Mouse (Mus musculus): ENCODE data around the gene Dcaf11. TPM values are rescaled to one million over a fixed set of nuclear protein-coding genes. Genes with fewer than 3 reads are reported as not detected.

Gene Dcaf11
- total and polyA plus RNA-seq, 3 experiments = 24.3 to 37.9 TPM; not detected in 1

DNA sequence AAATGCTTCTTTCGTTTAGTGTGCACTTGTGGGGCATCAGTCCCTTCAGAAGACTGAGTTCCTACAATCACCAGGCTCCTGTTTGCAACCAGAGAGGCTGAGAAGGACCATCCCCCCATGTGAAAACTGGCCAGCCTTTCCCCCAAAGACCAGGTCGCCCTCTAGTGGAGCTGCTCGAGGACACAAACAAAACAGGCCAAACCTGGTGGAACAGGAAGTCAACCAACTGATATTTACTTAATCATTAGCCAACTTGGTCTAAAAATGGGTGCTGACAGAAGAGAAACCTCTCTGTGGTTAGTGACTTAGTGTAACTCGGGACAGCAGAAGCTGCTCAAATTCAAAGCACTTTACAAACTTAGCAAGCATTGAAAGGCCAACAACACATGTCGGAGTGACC lies 2.8 kb upstream of the Dcaf11 start (continued):
- no peak for TF ChIP-seq MYB (IDR thresholded peaks at IDR 0.05; ENCODE audit: low read depth, low read length)
- peak; percentile 60 for TF ChIP-seq SMC3 (IDR thresholded peaks at IDR 0.05; ENCODE audit: low read depth, low read length)

DNA sequence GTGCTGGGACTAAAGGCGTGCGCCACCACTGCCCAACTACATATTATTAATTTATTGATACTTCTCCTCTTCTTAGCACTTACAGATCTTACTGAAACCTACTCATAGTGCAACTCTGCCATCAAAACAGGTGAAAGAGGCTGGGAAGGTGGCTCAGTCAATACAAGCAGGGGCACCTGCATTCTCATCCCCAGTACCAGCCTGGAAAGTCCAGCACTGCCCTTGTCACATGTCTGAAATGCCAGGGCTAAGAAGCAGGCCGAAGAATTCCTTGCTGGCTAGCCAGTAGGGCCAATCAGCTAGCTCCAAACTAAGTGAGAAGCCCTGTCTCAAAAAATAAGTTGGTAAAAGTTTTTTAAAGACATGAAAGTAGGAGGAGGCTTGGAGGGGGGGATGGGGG lies 2.2 kb upstream of the Dcaf11 start:
- Histone ChIP-seq H3K9ac (ENCODE audit: control insufficient read depth, low read depth, low read length, poor library complexity, severe bottlenecking) (peak overlapping the region; percentile 52), H3K27ac (ENCODE audit: control insufficient read depth, low read depth, low read length) (peak overlapping the region; percentile 83), H3K9me3 (replicated peaks; ENCODE audit: insufficient read depth, low read length) (no peaks in the 10 kb centered on the region), H3K4me3 (ENCODE audit: control insufficient read depth in 1 of 2, insufficient read depth in 1 of 2, low read depth in 2 of 2, low read length in 2 of 2) (no peak overlapping the region), H3K79me2 (ENCODE audit: control insufficient read depth, insufficient read depth, low read length, poor library complexity) (no peaks in the 10 kb centered on the region; the same call in none of the 2 replicates), H3K36me3 (ENCODE audit: control insufficient read depth in 1 of 2, insufficient read depth in 2 of 2, low read length in 2 of 2) (peaks cover 0 to 36% of the 10 kb centered on the region in 2 experiments; a peak in 2 of 4 replicates), H3K27me3 (ENCODE audit: control insufficient read depth in 1 of 2, insufficient read depth in 2 of 2, low read length in 2 of 2) (no peaks in the 10 kb centered on the region), H3K4me1 (ENCODE audit: control insufficient read depth in 1 of 2, insufficient read depth in 2 of 2, low read length in 2 of 2) (peaks cover 7 to 35% of the 10 kb centered on the region in 2 experiments; a peak in 3 of 4 replicates)
- TF ChIP-seq POLR2A (IDR thresholded peaks at IDR 0.05; ENCODE audit: control insufficient read depth in 1 of 2, insufficient read depth in 1 of 2, low read depth in 1 of 2, low read length in 2 of 2, poor library complexity in 1 of 2) (0 out of 4 replicates have a peak, but pooled peaks of 1 of the 2 experiments have one; percentile 6), SMC3 (IDR thresholded peaks at IDR 0.05; ENCODE audit: low read depth, low read length) (no peak), MYB (IDR thresholded peaks at IDR 0.05; ENCODE audit: low read depth, low read length) (no peak), MYC (IDR thresholded peaks at IDR 0.05; ENCODE audit: low read depth, low read length) (no peak), TCF12 (IDR thresholded peaks at IDR 0.05; ENCODE audit: low read depth, low read length) (no peak)
- no peak for DNase-seq (ENCODE audit: low read depth, low spot score)

DNA sequence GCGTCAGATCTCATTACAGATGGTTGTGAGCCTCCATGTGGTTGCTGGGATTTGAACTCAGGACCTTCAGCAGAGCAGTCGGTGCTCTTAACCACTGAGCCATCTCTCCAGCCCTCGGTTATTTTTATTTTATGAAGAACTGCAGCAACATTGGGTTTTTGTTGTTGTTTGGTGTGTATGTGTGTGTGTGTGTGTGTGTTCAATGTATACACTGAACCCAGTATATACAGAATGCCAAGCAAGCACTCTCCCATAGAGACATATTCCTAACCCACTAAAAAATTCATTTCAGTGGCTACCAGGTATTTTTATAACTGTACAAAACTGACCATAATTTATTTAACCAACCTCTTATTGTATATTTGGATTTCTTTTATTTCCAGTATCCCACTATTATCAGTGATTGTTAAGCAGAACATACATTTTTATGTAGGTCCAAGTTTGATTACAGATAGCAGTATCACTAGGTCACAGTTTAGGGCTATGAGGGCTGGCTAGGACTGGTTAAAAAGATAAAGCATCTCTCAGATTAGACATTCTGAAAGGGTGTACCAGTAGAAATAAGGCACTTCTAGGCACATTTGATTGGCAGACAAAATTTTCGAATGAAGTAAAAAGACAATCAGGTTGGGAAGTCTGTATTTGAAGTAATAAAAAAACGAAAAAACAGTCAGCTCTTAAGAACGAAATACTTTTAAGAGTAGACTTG lies 912 bp upstream of the Dcaf11 start:
- no peaks in the 10 kb centered on the region for H3K9me3 ChIP-seq (replicated peaks; ENCODE audit: insufficient read depth, low read length)
- peak overlapping the region in 1 of 2 experiments; percentile 81; a peak in 2 of 4 replicates for H3K4me3 ChIP-seq (ENCODE audit: control insufficient read depth in 1 of 2, insufficient read depth in 1 of 2, low read depth in 2 of 2, low read length in 2 of 2)
- H3K27ac ChIP-seq (ENCODE audit: control insufficient read depth, low read depth, low read length) = peak overlapping the region; percentile 87
- H3K9ac ChIP-seq (ENCODE audit: control insufficient read depth, low read depth, low read length, poor library complexity, severe bottlenecking) = peak overlapping the region; percentile 75
- no peaks in the 10 kb centered on the region for H3K27me3 ChIP-seq (ENCODE audit: control insufficient read depth in 1 of 2, insufficient read depth in 2 of 2, low read length in 2 of 2)
- no peaks in the 10 kb centered on the region; the same call in none of the 2 replicates for H3K79me2 ChIP-seq (ENCODE audit: control insufficient read depth, insufficient read depth, low read length, poor library complexity)
- DNase-seq (ENCODE audit: low read depth, low spot score) = peak; percentile 63
- H3K36me3 ChIP-seq (ENCODE audit: control insufficient read depth in 1 of 2, insufficient read depth in 2 of 2, low read length in 2 of 2) = peaks cover 0 to 32% of the 10 kb centered on the region in 2 experiments; a peak in 2 of 4 replicates
- peaks cover 7 to 35% of the 10 kb centered on the region in 2 experiments; a peak in 3 of 4 replicates for H3K4me1 ChIP-seq (ENCODE audit: control insufficient read depth in 1 of 2, insufficient read depth in 2 of 2, low read length in 2 of 2)
- TF ChIP-seq KAT2A (conservative IDR thresholded peaks at IDR 0.05; ENCODE audit: low read depth, low read length) (no peak), GABPA (IDR thresholded peaks at IDR 0.05; ENCODE audit: low read depth, low read length) (no peak), ETS1 (IDR thresholded peaks at IDR 0.05; ENCODE audit: low read depth, low read length) (peak; percentile 76), UBTF (IDR thresholded peaks at IDR 0.05; ENCODE audit: borderline replicate concordance, insufficient read depth, low read depth, low read length) (no peak), RCOR1 (IDR thresholded peaks at IDR 0.05; ENCODE audit: low read depth, low read length) (peak; percentile 87), MXI1 (IDR thresholded peaks at IDR 0.05; ENCODE audit: low read depth, low read length) (no peak; the same call in 1 of the 2 replicates), ZMIZ1 (IDR thresholded peaks at IDR 0.05; ENCODE audit: low read depth, low read length) (0 out of 2 replicates have a peak, but pooled peaks have one; percentile 7), CHD1 (IDR thresholded peaks at IDR 0.05; ENCODE audit: low read depth, low read length) (no peak; the same call in 1 of the 2 replicates), USF1 (IDR thresholded peaks at IDR 0.05; ENCODE audit: low read depth, low read length) (no peak), EP300 (IDR thresholded peaks at IDR 0.05; ENCODE audit: low read depth in 1 of 2, low read length in 2 of 2) (peak; percentile 88 to 92), BHLHE40 (IDR thresholded peaks at IDR 0.05; ENCODE audit: borderline replicate concordance, low read depth, low read length) (peak; percentile 10; the same call in 1 of the 2 replicates), TAL1 (IDR thresholded peaks at IDR 0.05; ENCODE audit: low read length) (peak; percentile 70), POLR2AphosphoS5 (IDR thresholded peaks at IDR 0.05; ENCODE audit: borderline replicate concordance, low read depth, low read length) (no peak), USF2 (IDR thresholded peaks at IDR 0.05; ENCODE audit: borderline replicate concordance in 1 of 2, insufficient read depth in 1 of 2, low read depth in 1 of 2, low read length in 2 of 2) (no peak), MYB (IDR thresholded peaks at IDR 0.05; ENCODE audit: low read depth, low read length) (no peak), ELF1 (IDR thresholded peaks at IDR 0.05; ENCODE audit: low read depth, low read length) (no peak), SMC3 (IDR thresholded peaks at IDR 0.05; ENCODE audit: low read depth, low read length) (no peak), TBP (IDR thresholded peaks at IDR 0.05; ENCODE audit: low read depth, low read length) (peak; percentile 87), MYC (IDR thresholded peaks at IDR 0.05; ENCODE audit: low read depth, low read length) (no peak), POLR2A (IDR thresholded peaks at IDR 0.05; ENCODE audit: control insufficient read depth in 1 of 2, insufficient read depth in 1 of 2, low read depth in 1 of 2, low read length in 2 of 2, poor library complexity in 1 of 2) (no peak), CHD2 (IDR thresholded peaks at IDR 0.05; ENCODE audit: low read length) (no peak), NELFE (IDR thresholded peaks at IDR 0.05; ENCODE audit: low read depth, low read length) (no peak), TCF12 (IDR thresholded peaks at IDR 0.05; ENCODE audit: low read depth, low read length) (peak; percentile 96), ZNF384 (IDR thresholded peaks at IDR 0.05; ENCODE audit: low read depth, low read length) (no peak; the same call in 1 of the 2 replicates), MAX (IDR thresholded peaks at IDR 0.05; ENCODE audit: low read length) (no peak)

Measured in MEL (cell line).